Mouse (Mus musculus): Measurements from ENCODE around the gene Saal1.

GRCm38 (mm10) chr7:46678417-46678816 is 32.1 kb downstream of the Saal1 start:
- TF ChIP-seq POLR2A (IDR thresholded peaks at IDR 0.05; ENCODE audit: extremely low read depth, insufficient read depth, low read length) (no peak), CTCF (IDR thresholded peaks at IDR 0.05; ENCODE audit: low read depth, low read length) (no peak)
